Mouse (Mus musculus) brown adipose tissue, adult 24 weeks (tissue): ENCODE measurements around the gene Ehd4. TPM values are rescaled to one million over a fixed set of nuclear protein-coding genes. Genes with fewer than 3 reads are reported as not detected.

Experiments used
- polyA plus RNA-seq: library from polyadenylated mRNA; stranded (reverse); fragments of >200 nt; gene quantifications from 2 replicates; pipeline ENCODE4 v1.2.4, GENCODE M21; 2012; ENCODE audit not compliant: missing spikeins, insufficient read depth, insufficient read length

Gene Ehd4
- polyA plus RNA-seq, 1 experiment: 11.7 TPM

Other genes with a start within 250 kb of the Ehd4 start
- gene Mapkbp1, start 181.9 kb downstream of the Ehd4 start, polyA plus RNA-seq: 2.2 and 3.0 TPM in 2 replicates
- gene Jmjd7, start 127.1 kb downstream of the Ehd4 start, polyA plus RNA-seq: 4.8 and 9.3 TPM in 2 replicates
- 0.54 TPM in 1 of 2 replicates, not detected in the other for gene Gm28042, start 127.1 kb downstream of the Ehd4 start, polyA plus RNA-seq
- 0.88 TPM in 1 of 2 replicates, not detected in the other for gene Pla2g4b, start 121.2 kb downstream of the Ehd4 start, polyA plus RNA-seq
- gene Pla2g4e, start 90.7 kb upstream of the Ehd4 start, polyA plus RNA-seq: not detected in 2 replicates
- gene Pla2g4d, start 134.6 kb upstream of the Ehd4 start, polyA plus RNA-seq: not detected in 2 replicates
- gene Pla2g4f, start 159.6 kb upstream of the Ehd4 start, polyA plus RNA-seq: not detected in 2 replicates
- gene Vps39, start 198.5 kb upstream of the Ehd4 start, polyA plus RNA-seq: 10.5 and 14.5 TPM in 2 replicates
- gene Ganc, start 249.3 kb upstream of the Ehd4 start, polyA plus RNA-seq: 30.5 and 43.4 TPM in 2 replicates
- 11.0 and 16.9 TPM in 2 replicates for gene Tmem87a, start 249.5 kb upstream of the Ehd4 start, polyA plus RNA-seq